Mouse (Mus musculus) lung, embryonic 14.5 days (tissue): ENCODE results near the gene Pgm3. TPM values are rescaled to one million over a fixed set of nuclear protein-coding genes. Genes with fewer than 3 reads are reported as not detected.
"Not testable (repeated sequence)": the region's sequence is repeated elsewhere in the genome, so short reads cannot be mapped to it uniquely, and the experiment has no call there.

ENCODE experiments used
- ATAC-seq: fragments of 200-750 bp; cut with Nextera tagmentation; 2 replicates; pipeline ENCODE4 v1.8.0; 2017; ENCODE audit warnings: mild to moderate bottlenecking, moderate TSS enrichment, moderate library complexity; ENCODE audit not compliant: insufficient read depth
- DNase-seq: peaks from one replicate; pipeline ENCODE4 v3.0.0-alpha.2; 2015
- H3K27ac ChIP-seq: fragments of 300-500 bp; sonication (generic); 2 replicates; pipeline ENCODE4 v1.5.1; 2014; ENCODE audit warnings: low read depth, mild to moderate bottlenecking, moderate library complexity
- H3K27me3 ChIP-seq: fragments of 300-500 bp; sonication (generic); 2 replicates; pipeline ENCODE4 v1.6.1; 2014; ENCODE audit warnings: low read length, control low read depth; ENCODE audit not compliant: insufficient read depth
- H3K36me3 ChIP-seq: fragments of 300-500 bp; sonication (generic); 2 replicates; pipeline ENCODE4 v1.6.1; 2014; ENCODE audit warnings: control low read depth; ENCODE audit not compliant: insufficient read depth
- H3K4me1 ChIP-seq: fragments of 300-500 bp; sonication (generic); 2 replicates; pipeline ENCODE4 v1.6.1; 2014; ENCODE audit warnings: antibody characterized with exemption, control low read depth; ENCODE audit not compliant: insufficient read depth
- H3K4me2 ChIP-seq: fragments of 300-500 bp; sonication (generic); 2 replicates; pipeline ENCODE4 v1.6.1; 2014; ENCODE audit warnings: mild to moderate bottlenecking
- H3K4me3 ChIP-seq: fragments of 300-500 bp; sonication (generic); 2 replicates; pipeline ENCODE4 v1.5.1; 2014; ENCODE audit warnings: low read depth, low read length
- H3K9ac ChIP-seq: fragments of 300-500 bp; sonication (generic); 2 replicates; pipeline ENCODE4 v1.6.1; 2014
- H3K9me3 ChIP-seq: fragments of 300-500 bp; sonication (generic); 2 replicates; pipeline ENCODE4 v1.6.1; 2016; ENCODE audit warnings: low read depth, low read length, control low read depth
- CTCF ChIP-seq: IDR thresholded peaks from 2 replicates; pipeline ENCODE4 v1.5.1; 2016; ENCODE audit warnings: antibody characterized with exemption, low read depth
- WGBS: fragments of 180-500 bp; shearing (Covaris S2); extraction: QIAGEN DNeasy Blood & Tissue Kit; methylation state at CpG from one replicate; pipeline ENCODE4 v1.1.7; 2014; 5-methylcytosine and 5-hydroxymethylcytosine counted together
- polyA plus RNA-seq: library from polyadenylated mRNA; unstranded; fragments of >200 nt; fragmentation: Nextera tagmentation; extraction: Ambion mirVana; gene quantifications from 2 replicates; pipeline ENCODE4 v1.2.1, GENCODE M21; 2014

Gene Pgm3
- polyA plus RNA-seq, 1 experiment from 2014 or later: 35.1 TPM

DNA sequence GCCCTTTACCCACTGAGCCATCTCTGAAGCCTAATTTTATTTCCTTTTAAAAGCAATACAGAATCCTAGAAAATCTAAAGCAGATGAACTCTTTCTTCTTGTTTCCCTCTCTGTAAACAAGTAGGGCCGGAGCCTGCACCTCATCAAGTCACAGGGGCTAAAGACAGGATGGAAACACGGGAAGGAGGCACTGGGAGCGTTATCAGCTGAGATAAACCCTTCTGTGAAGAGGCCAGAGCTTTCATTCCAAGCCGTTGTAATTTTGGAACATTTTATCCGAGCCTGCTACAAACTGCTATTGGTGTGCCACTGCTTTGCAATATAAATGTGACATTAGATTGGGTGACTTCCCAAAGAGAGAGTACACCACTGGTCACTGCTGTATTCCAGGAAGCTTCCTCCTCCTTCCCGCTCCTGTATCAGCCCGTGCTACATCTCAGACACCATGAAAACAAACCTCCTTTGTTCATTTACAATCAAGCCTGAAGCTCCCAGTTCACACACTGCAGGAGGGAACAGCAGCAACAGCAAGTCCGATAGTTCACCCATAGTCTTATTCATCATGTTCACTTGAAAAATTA, 28.2 kb upstream of the Pgm3 start:
- no peak overlapping the region for H3K9ac ChIP-seq
- TF ChIP-seq CTCF: no peak
- ATAC-seq: peak; percentile 76; the same call in 1 of the 2 replicates
- DNase-seq: peak; percentile 73
- peaks cover 10% of the 10 kb centered on the region; the same call in 1 of the 2 replicates for H3K4me1 ChIP-seq
- peak overlapping the region; percentile 48; the same call in 1 of the 2 replicates for H3K27ac ChIP-seq
- WGBS: 25% methylated on average over 8 of the region's 8 CpGs
- H3K36me3 ChIP-seq: no peaks in the 10 kb centered on the region
- no peak overlapping the region for H3K4me3 ChIP-seq
- H3K27me3 ChIP-seq: no peaks in the 10 kb centered on the region
- H3K4me2 ChIP-seq: no peak overlapping the region
- no peaks in the 10 kb centered on the region for H3K9me3 ChIP-seq

- H3K4me3 ChIP-seq, H3K4me2 ChIP-seq, H3K27me3 ChIP-seq, DNase-seq, H3K9ac ChIP-seq, ATAC-seq, H3K9me3 ChIP-seq, H3K27ac ChIP-seq, H3K36me3 ChIP-seq, H3K4me1 ChIP-seq: not testable (repeated sequence)
Measured at GRCm38 (mm10) chr9:86596983-86597382, 25.3 kb upstream of the Pgm3 start.

DNA sequence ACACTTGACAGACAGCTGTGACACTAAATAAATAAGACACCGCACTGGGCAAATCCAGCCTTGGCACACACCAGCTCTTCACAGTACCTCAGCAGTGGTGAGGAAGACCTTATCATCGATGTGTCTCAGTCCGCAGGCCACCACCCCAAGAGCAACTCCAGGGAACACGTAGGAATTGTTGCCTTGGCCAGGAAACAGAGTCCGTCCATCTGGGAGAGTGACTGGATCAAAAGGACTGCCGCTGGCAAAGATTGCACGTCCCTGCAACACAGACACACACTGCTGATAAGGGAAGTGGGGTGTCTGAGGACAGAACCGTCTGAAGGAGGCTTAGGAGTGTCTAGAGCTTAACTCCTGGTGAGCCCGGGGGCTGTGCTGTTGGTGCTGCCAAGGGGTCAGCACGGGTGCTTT, 22.7 kb upstream of the Pgm3 start:
- H3K27me3 ChIP-seq, H3K4me2 ChIP-seq, H3K36me3 ChIP-seq, H3K4me3 ChIP-seq, H3K9ac ChIP-seq, H3K4me1 ChIP-seq, H3K27ac ChIP-seq, H3K9me3 ChIP-seq: not testable (repeated sequence)
- ATAC-seq (peak; percentile 83), DNase-seq (peak; percentile 47)
- WGBS: 17% methylated on average over 10 of the region's 10 CpGs

DNA sequence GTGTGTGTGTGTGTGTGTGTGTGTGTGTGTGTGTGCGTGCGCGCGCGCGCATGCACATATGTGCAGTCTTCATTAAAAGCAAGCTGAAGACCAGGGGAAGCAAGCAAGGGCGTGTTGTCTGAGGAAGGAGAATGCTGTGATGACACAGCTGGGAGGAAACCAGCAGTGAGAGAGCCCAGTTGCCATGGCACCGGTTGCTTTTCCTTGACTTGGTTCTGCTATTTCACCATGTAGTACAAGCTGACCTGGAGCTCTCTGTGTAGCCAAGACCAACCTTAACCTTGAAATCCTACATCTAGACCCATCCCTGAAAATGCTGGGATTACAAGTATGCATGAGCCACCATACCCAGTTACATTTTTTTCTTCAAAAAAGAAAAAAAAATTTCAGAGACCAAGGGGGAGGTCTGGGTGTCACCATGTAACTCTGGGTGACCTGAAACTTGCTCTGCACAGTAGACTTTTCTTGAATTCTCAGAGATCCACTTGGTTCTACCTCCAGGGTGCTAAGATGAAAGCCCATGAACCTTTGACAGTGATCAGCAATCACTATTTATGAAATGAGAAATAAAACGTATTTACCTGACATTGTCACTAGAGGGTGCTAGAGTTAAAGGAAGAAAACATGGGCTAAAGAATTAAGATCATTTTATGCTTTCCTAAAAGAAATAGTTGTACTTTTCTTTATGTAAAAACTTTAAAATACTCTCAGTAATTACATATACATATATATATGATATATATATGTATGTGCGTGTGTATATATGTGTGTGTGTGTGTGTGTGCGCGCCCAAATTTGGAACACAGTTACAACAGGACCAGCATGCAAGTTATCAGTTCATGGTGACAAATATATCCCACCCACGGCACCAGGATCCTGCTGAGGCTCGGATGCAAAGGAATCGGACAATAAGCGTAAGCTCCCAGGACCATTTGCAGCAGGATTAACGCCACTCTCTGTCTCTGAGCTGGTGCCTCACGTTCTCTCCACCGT, 21.3 kb upstream of the Pgm3 start:
- Histone ChIP-seq H3K36me3 (0 out of 2 replicates have a peak, but pooled peaks cover 4% of the 10 kb centered on the region), H3K4me1 (no peaks in the 10 kb centered on the region), H3K27me3 (no peaks in the 10 kb centered on the region), H3K4me3 (no peak overlapping the region), H3K9me3 (no peaks in the 10 kb centered on the region), H3K4me2 (no peak overlapping the region), H3K27ac (no peak overlapping the region), H3K9ac (no peak overlapping the region)
- peak; percentile 81 for DNase-seq
- TF ChIP-seq CTCF: peak; percentile 70
- 68% methylated on average over 19 of the region's 19 CpGs for WGBS
- no peak; the same call in 1 of the 2 replicates for ATAC-seq

DNA sequence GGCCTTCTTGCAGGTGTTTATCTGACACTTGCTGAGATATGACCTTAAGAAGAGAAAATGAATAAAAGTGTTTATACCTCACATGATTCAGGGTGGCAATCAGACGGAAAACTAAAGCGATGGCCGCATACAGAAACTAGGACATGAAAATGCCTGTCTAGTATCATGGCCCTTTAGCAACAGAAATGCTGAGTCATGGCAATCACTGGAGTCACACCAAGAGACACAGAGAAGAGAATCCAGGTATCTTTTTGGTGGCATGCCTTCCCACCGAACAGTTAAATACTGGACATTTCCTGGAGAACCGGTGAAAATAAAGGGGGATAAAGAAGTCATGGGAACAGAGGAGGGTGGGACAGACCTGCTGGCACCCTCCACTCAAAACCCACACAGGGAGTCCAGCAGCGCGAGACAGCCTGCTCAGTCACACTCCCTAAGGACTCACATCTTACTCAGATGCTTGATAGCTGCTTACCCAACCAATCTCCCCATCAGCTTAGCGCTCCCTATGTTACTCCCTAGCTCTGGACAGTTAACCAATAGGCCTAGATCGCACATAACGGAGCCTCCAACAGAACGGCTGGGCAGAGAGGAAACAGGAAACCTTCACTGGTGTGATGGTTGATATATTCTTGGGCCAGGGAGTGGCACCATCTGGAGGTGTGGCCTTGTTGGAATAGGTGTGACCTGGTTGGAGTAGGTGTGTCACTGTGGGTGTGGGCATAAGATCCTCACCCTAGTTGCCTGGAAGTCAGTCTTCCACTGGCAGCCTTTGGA, 15.6 kb upstream of the Pgm3 start:
- 84% methylated on average over 11 of the region's 11 CpGs for WGBS
- Histone ChIP-seq H3K4me3 (no peak overlapping the region), H3K27ac (no peak overlapping the region), H3K9me3 (no peaks in the 10 kb centered on the region), H3K4me2 (no peak overlapping the region), H3K4me1 (no peaks in the 10 kb centered on the region), H3K36me3 (0 out of 2 replicates have a peak, but pooled peaks cover 4% of the 10 kb centered on the region), H3K27me3 (no peaks in the 10 kb centered on the region), H3K9ac (no peak overlapping the region)
- DNase-seq (no peak), ATAC-seq (no peak)
- no peak for TF ChIP-seq CTCF

DNA sequence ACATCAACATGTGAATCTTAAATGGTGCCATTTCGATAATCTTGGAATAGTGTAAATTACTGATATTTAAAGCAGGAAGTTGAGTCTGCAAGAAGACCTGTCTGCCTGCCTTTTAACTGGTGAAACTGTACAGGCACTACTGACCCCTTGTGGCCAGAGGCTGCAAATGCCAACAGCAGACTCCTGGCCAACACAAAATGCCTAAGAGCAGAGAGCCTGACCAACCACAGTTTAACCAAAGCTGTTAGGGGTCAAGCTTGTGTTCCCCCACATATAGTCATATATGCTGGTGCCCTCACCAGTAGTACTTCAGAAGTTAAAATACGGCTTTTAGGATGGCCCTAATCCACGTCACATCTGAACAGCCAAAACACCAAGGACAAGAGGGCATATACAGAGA, 12.1 kb upstream of the Pgm3 start:
- TF ChIP-seq CTCF: peak; percentile 92
- no peak overlapping the region for H3K27ac ChIP-seq
- H3K4me1 ChIP-seq: no peaks in the 10 kb centered on the region
- ATAC-seq (peak; percentile 37), DNase-seq (peak; percentile 89)
- H3K9ac ChIP-seq: no peak overlapping the region
- 50% methylated on average over 3 of the region's 3 CpGs for WGBS
- no peaks in the 10 kb centered on the region for H3K36me3 ChIP-seq
- no peaks in the 10 kb centered on the region for H3K9me3 ChIP-seq
- no peak overlapping the region for H3K4me2 ChIP-seq
- H3K4me3 ChIP-seq: no peak overlapping the region
- no peaks in the 10 kb centered on the region for H3K27me3 ChIP-seq

GRCm38 (mm10) chr9:86579657-86580056, 8.0 kb upstream of the Pgm3 start:
- H3K36me3 ChIP-seq: no peaks in the 10 kb centered on the region
- no peaks in the 10 kb centered on the region for H3K4me1 ChIP-seq
- 80% methylated on average over 10 of the region's 10 CpGs for WGBS
- H3K4me3 ChIP-seq: no peak overlapping the region
- H3K9ac ChIP-seq: no peak overlapping the region
- H3K9me3 ChIP-seq: no peaks in the 10 kb centered on the region
- ATAC-seq (no peak), DNase-seq (no peak)
- TF ChIP-seq CTCF: no peak
- no peaks in the 10 kb centered on the region for H3K27me3 ChIP-seq
- H3K27ac ChIP-seq: no peak overlapping the region
- H3K4me2 ChIP-seq: no peak overlapping the region
